Mouse (Mus musculus): Measurements from ENCODE around the gene Srsf2. TPM values are rescaled to one million over a fixed set of nuclear protein-coding genes. Genes with fewer than 3 reads are reported as not detected.
A peak's percentile ranks its signal among the peaks of the same experiment; 100 is the strongest.
"Not testable (repeated sequence)": the region's sequence is repeated elsewhere in the genome, so short reads cannot be mapped to it uniquely, and the experiment has no call there.

Gene Srsf2
- polyA plus RNA-seq, 1 experiment, result 109 TPM

DNA sequence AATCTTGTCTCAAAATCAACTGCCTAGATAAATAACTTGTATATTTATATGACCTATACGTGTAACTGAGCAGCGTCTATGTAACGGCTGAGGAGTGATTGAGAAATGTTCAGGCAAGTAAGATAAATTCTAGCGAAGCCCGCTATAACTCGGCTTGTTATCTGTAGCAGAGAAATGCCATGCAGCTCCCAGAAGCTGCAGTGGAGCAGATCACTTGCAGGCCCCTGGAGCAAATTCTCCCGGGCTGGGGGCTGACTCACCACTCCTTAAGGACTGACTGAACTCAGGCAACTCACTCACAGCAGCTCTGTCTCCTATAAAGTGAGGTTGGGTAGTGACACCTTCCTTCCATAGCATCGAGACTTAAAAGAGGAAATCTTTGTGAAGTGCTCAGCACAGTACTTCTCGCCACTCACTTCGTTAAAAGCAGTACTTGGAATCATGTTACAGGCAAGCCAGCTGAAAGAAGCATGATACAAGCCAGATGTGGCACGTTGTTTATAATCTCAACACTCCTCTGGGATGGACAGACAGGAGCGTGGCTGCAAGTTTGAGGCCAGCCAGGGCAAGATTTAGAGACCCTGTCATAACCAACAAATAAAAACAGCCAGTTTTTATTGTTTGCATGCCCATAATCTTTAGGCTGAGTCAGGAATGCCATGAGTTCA lies 4.4 kb upstream of the Srsf2 start:
- Histone ChIP-seq H3K4me3 (replicated peaks) (no peak overlapping the region), H3K9me3 (ENCODE audit: control insufficient read depth, low read length) (no peaks in the 10 kb centered on the region), H3K4me1 (ENCODE audit: control insufficient read depth) (peaks cover 27% of the 10 kb centered on the region), H3K27me3 (ENCODE audit: control insufficient read depth) (no peaks in the 10 kb centered on the region), H3K36me3 (ENCODE audit: control insufficient read depth) (peaks cover 34% of the 10 kb centered on the region)
- TF ChIP-seq GATA1 (IDR thresholded peaks at IDR 0.05; ENCODE audit: low read length), result no peak
- no peak for TF ChIP-seq TAL1 (IDR thresholded peaks at IDR 0.05; ENCODE audit: low read length)

DNA sequence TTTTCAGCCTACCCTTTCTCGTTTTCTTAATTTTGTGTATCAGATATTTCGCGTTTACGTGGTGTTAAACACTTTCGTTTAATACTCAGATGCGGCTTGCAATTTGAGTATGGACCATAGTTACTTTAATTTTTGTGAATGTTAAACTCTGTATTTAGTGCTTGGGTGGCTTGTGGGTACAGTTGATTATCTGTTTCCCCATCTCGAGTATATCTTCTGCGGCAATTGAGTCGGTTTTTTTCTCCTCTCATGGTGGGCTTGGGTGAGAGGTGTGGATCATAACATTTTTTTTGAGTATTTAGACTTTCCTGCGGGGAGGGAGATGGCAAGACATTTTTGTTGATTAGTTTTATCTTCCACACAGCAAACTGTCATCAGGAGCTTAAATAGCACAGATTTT lies 1.4 kb upstream of the Srsf2 start:
- H3K9me3 ChIP-seq (ENCODE audit: control insufficient read depth, low read length), result no peaks in the 10 kb centered on the region
- peaks cover 40% of the 10 kb centered on the region for H3K4me1 ChIP-seq (ENCODE audit: control insufficient read depth)
- H3K4me3 ChIP-seq (replicated peaks), result peak overlapping the region; percentile 79
- peaks cover 40% of the 10 kb centered on the region for H3K36me3 ChIP-seq (ENCODE audit: control insufficient read depth)
- H3K27me3 ChIP-seq (ENCODE audit: control insufficient read depth), result no peaks in the 10 kb centered on the region
- TF ChIP-seq GATA1 (IDR thresholded peaks at IDR 0.05; ENCODE audit: low read length), result no peak
- no peak for TF ChIP-seq TAL1 (IDR thresholded peaks at IDR 0.05; ENCODE audit: low read length)

DNA sequence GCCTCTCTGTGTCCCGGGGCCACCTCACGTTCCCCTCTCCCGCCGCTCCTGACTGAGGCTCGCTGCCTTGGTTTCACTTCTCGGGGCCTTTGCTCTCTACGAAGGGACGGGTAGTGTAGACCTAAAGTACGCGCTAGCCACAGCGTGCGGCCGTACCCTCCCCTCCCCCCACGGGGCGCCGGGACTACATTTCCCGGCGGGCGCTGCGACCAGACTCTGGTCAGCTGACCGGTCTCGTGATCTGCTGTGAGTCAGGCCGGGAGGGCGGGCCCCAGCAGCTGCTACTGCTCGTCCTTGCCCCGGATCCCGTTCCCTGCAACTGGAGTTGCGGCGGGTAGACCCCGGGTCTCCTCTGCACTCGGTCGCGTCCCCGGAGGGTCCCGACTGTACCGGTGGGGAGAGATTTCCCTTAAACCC lies 626 bp upstream of the Srsf2 start:
- H3K4me3 ChIP-seq (replicated peaks), result peak overlapping the region; percentile 79
- H3K9me3 ChIP-seq (ENCODE audit: control insufficient read depth, low read length), result no peaks in the 10 kb centered on the region
- peaks cover 42% of the 10 kb centered on the region for H3K36me3 ChIP-seq (ENCODE audit: control insufficient read depth)
- peaks cover 46% of the 10 kb centered on the region for H3K4me1 ChIP-seq (ENCODE audit: control insufficient read depth)
- no peak for TF ChIP-seq GATA1 (IDR thresholded peaks at IDR 0.05; ENCODE audit: low read length)
- H3K27me3 ChIP-seq (ENCODE audit: control insufficient read depth), result no peaks in the 10 kb centered on the region

DNA sequence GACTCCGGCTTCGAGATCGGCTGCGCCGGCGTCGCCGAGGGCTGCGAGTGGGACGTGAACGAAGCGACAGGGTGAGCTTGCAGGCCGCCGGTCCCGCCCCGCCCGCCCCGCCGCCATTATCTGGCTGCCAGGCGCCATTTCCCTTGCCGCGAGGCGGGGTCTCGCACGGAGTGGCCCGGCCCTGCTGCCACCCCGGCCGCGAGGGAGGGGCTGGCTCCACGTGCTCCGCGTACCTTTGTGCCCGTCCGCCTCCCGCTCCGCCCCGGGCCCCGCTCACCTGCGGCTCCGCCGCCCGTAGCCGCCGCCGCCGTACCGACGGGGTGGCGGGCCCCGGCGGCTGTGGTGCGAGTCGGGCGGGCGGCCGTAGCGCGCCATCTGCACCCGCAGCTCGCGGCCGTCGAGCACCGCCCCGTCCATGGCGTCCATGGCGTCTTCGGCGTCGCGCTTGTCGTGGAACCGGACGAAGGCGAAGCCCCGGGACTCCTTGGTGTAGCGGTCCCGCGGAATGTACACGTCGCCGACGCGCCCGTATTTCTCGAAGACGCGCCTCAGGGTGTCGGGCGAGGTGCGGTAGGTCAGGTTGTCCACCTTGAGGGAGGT lies 503 bp downstream of the Srsf2 start, which contains the start of gene Mfsd11:
Gene Mfsd11 (plus strand): TSS at position 150 of the 600 bp plus-strand sequence.
- Histone ChIP-seq H3K4me1 (ENCODE audit: control insufficient read depth) (peaks cover 53% of the 10 kb centered on the region), H3K36me3 (ENCODE audit: control insufficient read depth) (peaks cover 52% of the 10 kb centered on the region), H3K27me3 (ENCODE audit: control insufficient read depth) (no peaks in the 10 kb centered on the region), H3K9me3 (ENCODE audit: control insufficient read depth, low read length) (no peaks in the 10 kb centered on the region), H3K4me3 (replicated peaks) (peak within 1 kb of the TSS; percentile 79)
- TF ChIP-seq TAL1 (IDR thresholded peaks at IDR 0.05; ENCODE audit: low read length), result no peak
- no peak for TF ChIP-seq GATA1 (IDR thresholded peaks at IDR 0.05; ENCODE audit: low read length)

DNA sequence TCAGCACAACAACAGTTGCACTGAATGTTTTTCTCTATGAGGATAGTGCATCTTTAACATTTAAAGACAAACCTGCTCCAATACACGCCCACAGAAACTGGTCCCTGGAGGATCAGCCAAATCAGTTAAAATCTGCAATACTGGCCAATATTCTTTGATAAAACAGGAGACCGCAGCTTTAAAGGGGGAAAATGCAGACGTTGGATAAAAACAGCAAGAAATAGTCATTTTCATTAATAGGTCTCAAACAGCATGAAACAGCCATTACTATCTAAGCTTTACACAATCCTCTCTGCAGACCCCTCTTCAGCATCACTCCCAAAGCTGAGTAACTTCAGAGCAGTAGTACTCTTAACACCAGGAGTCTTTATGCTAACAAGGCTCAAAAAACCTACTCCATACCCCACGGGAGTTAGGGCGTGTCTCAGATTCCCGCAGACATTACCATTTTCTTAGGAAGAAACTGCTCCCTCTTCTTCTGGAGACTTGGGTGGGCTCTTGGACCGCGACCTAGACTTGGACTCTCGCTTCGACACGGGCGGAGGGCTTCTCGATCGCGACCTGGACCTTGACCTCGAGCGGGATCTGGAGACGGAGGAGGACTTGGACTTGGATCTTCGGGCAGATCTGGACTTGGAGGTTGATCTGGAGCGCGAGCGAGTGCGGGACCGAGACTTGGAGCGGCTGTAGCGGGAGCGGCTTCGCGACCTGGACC lies 1.2 kb downstream of the Srsf2 start:
- H3K4me1 ChIP-seq (ENCODE audit: control insufficient read depth), result peaks cover 51% of the 10 kb centered on the region
- no peaks in the 10 kb centered on the region for H3K27me3 ChIP-seq (ENCODE audit: control insufficient read depth)
- peaks cover 55% of the 10 kb centered on the region for H3K36me3 ChIP-seq (ENCODE audit: control insufficient read depth)
- peak overlapping the region; percentile 79 for H3K4me3 ChIP-seq (replicated peaks)
- TF ChIP-seq TAL1 (IDR thresholded peaks at IDR 0.05; ENCODE audit: low read length) (no peak), GATA1 (IDR thresholded peaks at IDR 0.05; ENCODE audit: low read length) (no peak)
- H3K9me3 ChIP-seq (ENCODE audit: control insufficient read depth, low read length), result no peaks in the 10 kb centered on the region

DNA sequence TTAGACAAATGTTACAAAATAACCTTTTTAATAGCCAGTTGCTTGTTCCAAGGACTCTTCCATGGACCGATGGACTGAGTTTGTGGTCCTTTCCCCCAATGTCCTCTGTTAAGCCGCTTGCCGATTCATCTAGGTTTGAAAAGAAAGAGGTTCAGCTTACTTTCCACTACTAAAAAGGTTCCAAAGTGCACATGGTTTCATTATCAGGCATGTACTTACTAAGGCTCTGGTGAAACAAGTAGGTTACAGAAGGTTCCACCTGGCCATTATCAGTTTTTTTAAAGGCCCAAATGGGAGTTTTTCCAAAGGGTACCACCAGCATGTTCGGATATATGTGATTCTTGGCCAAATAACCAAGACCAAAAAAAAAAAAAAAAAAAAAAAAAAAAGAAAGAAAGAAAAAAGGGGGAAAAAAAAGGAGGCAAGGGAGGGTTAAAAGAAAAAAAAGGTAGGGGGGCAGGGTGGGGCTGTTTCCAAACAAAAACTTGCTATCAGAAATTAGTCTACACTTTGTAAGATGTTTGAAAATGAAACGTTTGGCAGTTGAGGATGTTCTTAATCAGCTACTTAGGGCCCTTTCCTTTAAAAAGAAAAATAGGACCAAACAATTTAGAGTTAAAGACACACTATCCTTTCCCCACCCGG lies 1.9 kb downstream of the Srsf2 start:
- Histone ChIP-seq H3K9me3 (ENCODE audit: control insufficient read depth, low read length) (no peaks in the 10 kb centered on the region), H3K4me1 (ENCODE audit: control insufficient read depth) (peaks cover 55% of the 10 kb centered on the region), H3K27me3 (ENCODE audit: control insufficient read depth) (no peaks in the 10 kb centered on the region), H3K4me3 (replicated peaks) (peak overlapping the region; percentile 79), H3K36me3 (ENCODE audit: control insufficient read depth) (peaks cover 63% of the 10 kb centered on the region)
- TF ChIP-seq TAL1 (IDR thresholded peaks at IDR 0.05; ENCODE audit: low read length) (no peak), GATA1 (IDR thresholded peaks at IDR 0.05; ENCODE audit: low read length) (no peak)

DNA sequence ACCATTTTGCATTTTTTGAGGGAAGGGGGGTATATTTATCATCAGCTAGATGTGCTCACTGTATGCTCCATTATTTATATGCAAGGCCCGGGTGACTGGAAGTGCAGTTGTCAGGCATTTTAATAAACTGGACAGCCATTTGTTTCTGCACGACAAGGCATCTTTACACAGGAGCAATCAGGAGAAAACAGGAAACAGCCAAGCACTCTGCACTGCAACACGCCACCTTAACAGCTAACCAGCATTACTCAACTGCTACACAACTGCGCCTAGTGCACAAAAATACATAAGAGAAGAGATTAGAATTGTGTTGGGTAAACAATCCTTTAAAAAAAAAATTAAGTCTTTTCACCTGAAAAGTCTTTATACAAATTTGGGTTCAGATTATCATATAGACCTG lies 2.8 kb downstream of the Srsf2 start:
- no peaks in the 10 kb centered on the region for H3K27me3 ChIP-seq (ENCODE audit: control insufficient read depth)
- no peaks in the 10 kb centered on the region for H3K9me3 ChIP-seq (ENCODE audit: control insufficient read depth, low read length)
- H3K36me3 ChIP-seq (ENCODE audit: control insufficient read depth), result peaks cover 70% of the 10 kb centered on the region
- H3K4me3 ChIP-seq (replicated peaks), result peak overlapping the region; percentile 79
- TF ChIP-seq TAL1 (IDR thresholded peaks at IDR 0.05; ENCODE audit: low read length) (no peak), GATA1 (IDR thresholded peaks at IDR 0.05; ENCODE audit: low read length) (no peak)
- H3K4me1 ChIP-seq (ENCODE audit: control insufficient read depth), result peaks cover 56% of the 10 kb centered on the region

DNA sequence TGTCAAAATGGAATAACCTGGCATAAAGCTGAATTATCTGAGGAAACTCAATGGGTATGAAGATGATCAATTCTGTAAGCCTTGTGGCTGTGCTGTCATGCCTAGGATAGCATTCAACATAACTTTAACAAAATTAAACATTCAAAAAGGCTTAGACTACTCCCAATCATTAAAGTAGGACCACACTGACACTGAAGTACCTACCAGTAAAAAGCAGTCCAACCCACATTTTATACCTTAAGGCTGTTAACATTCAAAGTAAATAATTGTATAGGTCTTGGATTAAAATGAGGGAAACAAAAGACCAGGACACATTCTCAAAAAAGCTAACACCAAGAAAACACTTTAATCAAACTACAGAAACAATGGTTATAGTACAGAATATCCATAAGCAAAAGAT lies 3.3 kb downstream of the Srsf2 start:
- no peak for TF ChIP-seq GATA1 (IDR thresholded peaks at IDR 0.05; ENCODE audit: low read length)
- no peak for TF ChIP-seq TAL1 (IDR thresholded peaks at IDR 0.05; ENCODE audit: low read length)
- Histone ChIP-seq H3K4me1 (ENCODE audit: control insufficient read depth) (peaks cover 56% of the 10 kb centered on the region), H3K4me3 (replicated peaks) (peak overlapping the region; percentile 16), H3K36me3 (ENCODE audit: control insufficient read depth) (peaks cover 71% of the 10 kb centered on the region), H3K27me3 (ENCODE audit: control insufficient read depth) (no peaks in the 10 kb centered on the region), H3K9me3 (ENCODE audit: control insufficient read depth, low read length) (no peaks in the 10 kb centered on the region)

DNA sequence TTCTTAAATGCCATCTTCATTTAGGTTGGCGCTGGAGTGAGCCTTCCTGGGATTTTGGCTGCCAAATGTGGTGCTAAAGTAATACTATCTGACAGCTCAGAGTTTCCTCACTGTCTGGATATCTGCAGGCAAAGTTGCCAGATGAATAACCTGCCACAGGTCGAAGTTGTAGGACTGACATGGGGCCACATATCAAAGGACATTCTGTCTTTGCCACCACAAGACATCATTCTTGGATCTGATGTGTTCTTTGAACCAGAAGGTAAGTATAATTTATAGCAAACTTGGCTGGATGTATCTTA lies 4.1 kb downstream of the Srsf2 start:
- Histone ChIP-seq H3K4me1 (ENCODE audit: control insufficient read depth) (peaks cover 56% of the 10 kb centered on the region), H3K36me3 (ENCODE audit: control insufficient read depth) (peaks cover 71% of the 10 kb centered on the region)
- H3K4me3 ChIP-seq (replicated peaks); H3K9me3 ChIP-seq (ENCODE audit: control insufficient read depth, low read length); H3K27me3 ChIP-seq (ENCODE audit: control insufficient read depth): not testable (repeated sequence)

All from erythroblast, embryonic 14.5 days (primary cell).